Mouse (Mus musculus): ENCODE results near the gene Tbc1d22a.
"Not testable (repeated sequence)": the region's sequence is repeated elsewhere in the genome, so short reads cannot be mapped to it uniquely, and the experiment has no call there.

The Tbc1d22a gene

DNA sequence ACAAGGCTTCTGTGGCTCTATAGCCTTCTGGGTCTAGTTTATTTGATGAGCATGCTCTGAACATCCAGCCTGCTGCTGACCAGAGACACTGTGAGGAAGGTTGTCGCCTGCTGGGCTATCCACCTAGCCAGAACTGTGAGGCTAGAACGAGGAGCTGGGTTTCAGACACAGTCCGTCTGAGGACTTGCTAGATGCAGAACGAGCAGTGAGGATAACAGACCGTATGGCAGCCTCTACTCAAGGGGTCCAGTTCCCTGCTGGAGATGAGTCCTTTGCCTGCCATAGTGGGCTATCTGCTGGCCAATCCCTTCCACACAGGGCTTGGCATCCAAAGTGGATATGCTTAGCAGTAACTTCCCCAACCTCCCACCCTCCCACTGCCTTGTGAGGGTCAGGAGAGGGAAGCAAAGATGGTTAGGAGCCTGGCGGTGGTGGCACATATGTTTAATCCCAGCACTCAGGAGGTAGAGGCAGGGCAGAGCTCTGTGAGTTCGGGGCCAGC is 10.9 kb upstream of the Tbc1d22a start:
- DNase-seq (ENCODE audit: low spot score) = no peak

DNA sequence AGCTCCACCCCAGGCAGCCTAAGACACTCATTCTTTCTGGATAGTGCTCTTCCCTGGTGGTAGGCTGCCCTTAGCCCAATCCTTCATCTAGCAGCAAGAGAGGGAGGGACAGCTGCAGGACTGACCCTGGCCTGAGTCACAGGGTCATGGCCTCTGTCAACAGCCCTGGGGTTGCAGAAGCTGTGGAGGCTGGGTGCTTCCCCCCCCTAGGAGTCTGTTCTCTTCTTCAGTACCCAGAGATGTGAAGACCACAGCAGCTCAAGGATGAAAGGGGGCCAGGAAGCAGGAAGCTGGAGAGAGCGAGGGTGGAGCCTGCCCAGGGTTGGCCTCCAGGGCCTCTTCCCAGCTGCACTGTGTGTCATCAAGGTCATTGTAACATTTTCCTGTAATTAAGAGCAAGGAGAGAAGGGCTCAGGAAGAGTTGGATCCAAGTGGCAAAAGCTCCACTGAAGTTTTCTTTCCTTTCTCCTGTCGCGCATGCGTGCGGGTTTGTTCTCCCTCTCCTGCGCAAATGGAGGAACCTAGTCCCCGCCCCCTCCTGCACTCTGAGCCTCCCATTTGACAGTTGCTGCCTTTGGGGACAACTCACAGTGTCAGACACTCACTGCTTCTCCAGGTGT is 10.2 kb upstream of the Tbc1d22a start:
- DNase-seq (ENCODE audit: low spot score) = no peak

DNA sequence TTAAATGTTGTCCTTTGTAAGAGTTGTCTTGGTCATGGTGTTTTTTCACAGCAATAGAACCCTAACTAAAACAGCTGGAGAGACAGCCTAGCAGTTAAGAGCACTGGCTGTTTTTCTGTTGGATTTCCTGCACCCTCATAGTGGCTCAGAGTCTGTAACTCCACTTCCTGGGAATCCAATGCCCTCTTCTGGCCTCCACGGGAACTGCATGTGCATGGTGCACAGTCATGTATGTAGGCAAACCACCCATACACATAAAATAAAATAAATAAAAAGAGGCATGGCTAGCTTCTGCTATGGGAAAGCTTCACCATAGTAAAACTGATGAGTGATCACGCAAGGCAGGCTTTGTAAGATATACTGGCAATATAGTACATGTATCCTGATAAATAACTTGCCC is 9.0 kb upstream of the Tbc1d22a start:
- DNase-seq (ENCODE audit: low spot score) = no peak

DNA sequence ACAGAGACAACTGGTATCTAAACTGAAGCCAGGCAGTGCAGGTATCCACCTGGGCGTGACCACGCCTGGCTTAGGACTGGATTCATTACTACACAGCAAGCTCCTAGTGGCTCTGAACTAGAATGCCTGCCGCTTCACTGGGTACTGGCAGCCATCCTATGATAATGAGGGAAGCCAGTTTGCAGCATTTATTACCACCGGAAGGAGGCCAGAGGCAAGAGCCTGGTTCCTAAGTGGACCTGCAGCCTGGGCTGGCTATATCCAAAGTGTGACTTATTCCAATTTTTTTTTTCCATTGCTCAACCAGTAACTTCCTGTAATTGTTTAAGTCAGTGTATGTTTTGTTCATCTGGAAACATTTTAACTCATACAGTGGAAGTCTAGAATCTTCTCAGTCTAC is 7.9 kb upstream of the Tbc1d22a start:
- no peak for DNase-seq (ENCODE audit: low spot score)

DNA sequence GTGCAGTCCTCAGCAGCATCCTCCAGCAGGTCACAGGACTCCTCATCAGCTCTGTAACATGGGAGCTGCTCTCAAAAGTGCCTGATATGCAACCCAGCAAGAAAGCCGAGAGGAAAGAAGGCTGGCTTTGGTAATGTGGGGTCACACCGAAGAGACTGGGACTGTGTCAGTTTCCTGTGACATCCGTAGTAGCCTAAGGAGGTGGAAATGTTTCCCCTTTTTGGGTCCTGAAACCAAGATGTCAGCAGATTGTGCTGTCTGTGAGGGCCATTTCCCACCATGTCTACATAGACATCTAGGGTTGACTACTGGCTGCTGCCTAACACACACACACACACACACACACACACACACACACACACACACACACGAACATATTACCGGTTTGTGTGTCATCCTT is 2.1 kb upstream of the Tbc1d22a start:
- DNase-seq (ENCODE audit: low spot score) = not testable (repeated sequence)

DNA sequence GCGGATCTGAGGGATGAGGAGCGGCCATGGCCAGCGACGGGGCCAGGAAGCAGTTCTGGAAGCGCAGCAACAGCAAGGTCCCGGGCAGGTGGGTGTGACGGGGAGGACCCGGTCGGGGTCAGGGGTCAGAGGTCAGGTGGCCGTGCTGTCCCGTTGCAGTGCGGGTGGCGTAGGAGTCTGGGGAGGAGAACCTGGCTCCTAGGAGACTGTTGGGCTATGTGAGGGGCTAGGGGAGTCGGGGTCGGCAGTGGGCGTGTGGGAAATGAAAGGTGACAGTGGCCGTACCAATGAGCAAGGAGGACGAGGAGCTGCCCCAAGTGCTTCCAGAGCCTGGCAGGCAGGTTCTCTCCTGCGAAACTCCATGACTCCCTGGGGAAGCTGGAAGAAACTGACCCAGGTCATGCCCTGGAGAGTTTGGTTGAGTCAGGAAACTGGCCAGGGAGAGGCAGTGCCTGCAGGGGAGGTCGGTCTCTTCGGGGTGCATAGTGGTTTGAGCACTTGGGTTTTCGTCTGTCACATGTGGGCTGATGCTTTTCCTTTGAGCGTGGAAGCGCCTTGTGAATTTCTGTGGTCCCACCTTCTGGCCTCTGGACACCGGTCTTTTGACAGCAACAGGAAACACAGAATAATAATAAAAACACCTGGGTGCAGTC is 416 bp downstream of the Tbc1d22a start:
- DNase-seq (ENCODE audit: low spot score) = no peak

DNA sequence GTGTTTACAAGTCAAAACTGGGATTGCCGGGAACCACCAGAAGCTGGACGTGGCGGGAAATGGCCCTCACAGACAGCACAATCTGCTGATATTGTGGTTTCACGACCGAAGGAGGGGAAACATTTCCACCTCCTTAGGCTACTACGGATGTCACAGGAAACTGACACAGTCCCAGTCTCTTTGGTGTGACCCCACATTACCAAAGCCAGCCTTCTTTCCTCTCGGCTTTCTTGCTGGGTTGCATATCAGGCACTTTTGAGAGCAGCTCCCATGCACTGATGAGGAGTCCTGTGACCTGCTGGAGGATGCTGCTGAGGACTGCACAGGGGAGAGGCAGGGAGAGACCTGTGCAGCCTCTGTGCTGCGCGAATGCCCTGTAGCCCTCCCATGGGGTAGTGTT is 2.4 kb downstream of the Tbc1d22a start:
- not testable (repeated sequence) for DNase-seq (ENCODE audit: low spot score)

DNA sequence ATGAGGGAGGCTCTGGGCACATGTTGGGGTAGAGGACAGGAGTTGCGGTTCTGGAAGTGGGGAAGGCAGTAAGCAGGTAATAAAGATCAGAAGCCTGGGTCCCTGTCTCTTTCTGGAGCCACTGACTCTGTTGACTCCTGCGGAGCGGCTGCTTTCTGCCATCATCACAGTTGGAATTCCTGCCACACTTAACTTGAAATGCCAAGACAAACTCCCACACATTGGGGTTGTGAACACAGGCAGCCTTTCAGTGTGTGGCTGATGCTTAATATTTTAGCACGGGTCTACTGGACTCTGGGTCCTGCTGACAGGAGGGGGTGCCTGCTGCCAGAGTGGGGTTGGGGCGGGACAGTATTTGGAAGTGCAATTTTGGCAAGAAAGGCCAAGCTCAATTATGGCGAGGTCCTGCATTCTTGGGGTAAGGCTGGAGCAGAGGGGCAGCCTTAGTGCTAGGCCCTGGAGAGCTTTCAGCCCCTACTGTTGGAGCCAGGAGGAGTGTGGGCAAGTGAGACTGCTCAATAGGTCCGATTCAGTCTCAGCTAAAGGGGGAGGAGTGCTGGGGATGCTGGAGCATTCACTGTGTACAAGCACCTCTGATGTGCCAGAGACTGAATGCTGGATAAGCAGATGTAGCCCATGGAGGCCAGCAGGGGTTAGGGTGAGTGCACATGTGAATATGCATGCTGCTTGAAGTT is 5.4 kb downstream of the Tbc1d22a start:
- no peak for DNase-seq (ENCODE audit: low spot score)

DNA sequence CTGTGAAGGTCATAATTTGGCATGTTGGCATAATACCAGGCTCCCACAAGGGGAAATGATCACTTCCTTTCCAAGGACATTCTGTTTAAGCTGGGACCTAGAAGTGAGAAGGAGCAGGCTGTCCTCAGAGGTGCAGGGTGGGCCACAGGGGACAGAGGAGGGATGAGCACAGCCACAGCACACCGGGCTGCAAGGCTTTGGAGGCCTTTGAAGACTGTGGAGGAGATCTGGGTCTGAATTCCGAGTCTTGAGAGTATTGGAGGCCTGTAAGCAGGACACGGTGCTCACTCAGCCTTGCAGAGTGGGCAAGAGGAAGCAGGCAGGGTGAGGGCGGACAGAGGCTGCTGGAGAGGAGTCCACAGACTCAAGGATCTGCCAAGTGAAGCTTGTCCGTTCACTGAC is 6.0 kb downstream of the Tbc1d22a start:
- DNase-seq (ENCODE audit: low spot score) = no peak

DNA sequence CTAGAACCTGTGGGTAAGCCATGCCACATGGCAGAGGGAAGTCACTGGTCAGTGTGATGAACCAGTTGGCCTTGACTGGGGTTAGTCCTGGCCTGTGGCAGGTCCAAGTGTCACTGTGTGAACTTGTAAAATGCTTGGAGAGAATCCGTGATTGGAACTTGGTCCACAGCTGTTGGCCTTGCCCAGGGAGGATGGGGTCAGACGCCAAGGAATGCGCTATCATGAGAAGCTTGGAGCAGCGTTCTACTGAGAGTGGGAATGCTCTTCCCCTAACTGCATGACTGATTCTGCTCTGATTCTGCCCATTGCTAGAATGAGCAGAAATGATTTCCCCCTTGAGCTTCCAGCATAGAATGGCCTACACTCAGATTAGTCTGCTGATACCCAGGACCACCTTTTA is 6.5 kb downstream of the Tbc1d22a start:
- DNase-seq (ENCODE audit: low spot score) = no peak

DNA sequence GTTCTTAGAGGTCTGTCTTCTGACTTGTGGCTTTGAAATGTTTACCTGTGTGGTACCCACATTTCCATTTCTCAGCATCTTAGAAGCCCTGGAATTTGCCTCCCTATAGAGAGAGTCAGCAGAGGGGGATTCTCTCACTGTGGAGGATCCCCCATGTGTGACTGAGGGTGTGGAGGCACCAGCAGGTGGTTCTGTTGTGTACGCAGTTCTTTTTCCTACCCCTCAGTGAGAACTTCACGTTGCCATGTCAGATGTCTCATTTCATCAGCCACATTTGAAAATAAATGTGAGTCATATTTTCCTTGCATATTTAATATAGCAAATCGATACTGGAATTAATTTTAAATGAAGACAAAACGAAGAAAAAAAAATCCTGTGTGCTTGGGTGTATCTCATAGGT is 7.1 kb downstream of the Tbc1d22a start:
- DNase-seq (ENCODE audit: low spot score) = no peak

DNA sequence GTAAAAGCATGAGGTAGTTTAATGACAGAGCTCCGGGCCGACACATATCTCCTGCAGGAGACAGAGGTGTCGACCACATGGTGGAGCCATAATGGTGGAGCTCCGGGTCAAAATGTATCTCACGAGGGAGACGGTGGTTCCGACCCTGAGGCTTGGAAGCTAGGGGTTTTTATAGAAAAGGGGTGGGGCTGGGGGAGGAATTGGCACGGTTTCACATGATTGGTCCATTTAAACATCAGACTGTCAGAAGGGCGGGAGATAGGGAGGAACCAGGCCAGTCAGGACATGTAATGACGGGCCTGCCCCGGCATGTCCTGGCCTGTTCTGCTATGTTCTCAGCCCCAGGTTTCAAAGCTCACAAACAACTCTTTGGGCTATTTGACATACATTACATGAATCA is 7.6 kb downstream of the Tbc1d22a start:
- DNase-seq (ENCODE audit: low spot score) = not testable (repeated sequence)

DNA sequence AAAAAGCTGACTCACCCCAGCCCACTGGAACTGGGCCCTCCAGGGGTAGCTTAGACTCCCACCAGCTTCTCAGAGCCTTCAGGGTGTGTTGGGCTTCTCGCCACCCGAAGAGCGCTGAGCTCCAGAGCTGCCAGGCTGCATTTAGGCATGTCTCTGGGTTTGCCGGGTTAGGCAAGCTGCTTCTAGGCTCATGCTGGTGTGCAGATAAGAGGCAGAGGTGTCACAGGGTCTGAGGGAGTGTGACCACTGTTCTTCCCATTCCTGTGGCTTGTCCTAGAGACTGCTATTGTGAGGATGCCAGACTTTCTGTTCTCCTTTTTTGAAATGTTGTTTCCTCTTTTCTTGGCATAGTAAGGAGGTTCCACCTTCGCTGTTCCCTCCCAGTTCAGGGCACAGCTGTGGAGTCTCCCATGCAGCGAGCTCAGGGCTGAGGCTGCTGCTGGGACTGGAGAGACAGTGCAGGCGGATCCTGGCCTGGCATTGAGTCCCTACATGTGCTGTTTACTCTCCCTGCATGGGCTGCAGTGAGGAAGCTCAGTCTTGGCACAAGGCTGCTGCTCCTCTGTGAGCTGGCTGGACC is 10.8 kb downstream of the Tbc1d22a start:
- DNase-seq (ENCODE audit: low spot score) = no peak

DNA sequence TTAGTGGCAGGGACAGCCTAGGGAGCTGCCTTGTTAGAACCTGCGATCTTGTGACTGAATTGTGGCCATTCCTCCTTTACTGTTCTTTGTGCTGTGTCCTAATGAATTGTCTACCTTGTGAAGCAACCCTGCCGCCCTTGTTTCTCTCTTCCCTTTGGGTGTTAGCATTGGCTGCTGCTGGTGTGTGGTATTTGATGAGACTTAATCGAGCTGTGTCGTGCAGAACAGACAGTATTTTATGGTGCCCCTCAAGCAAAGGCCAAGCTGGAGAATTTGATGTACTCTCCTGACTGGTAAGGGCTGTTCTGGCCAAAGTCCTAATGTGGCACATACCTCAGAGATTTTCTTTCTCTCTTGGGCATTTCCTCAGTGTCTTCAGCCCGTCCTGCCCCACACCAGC is 12.0 kb downstream of the Tbc1d22a start:
- no peak for DNase-seq (ENCODE audit: low spot score)

DNA sequence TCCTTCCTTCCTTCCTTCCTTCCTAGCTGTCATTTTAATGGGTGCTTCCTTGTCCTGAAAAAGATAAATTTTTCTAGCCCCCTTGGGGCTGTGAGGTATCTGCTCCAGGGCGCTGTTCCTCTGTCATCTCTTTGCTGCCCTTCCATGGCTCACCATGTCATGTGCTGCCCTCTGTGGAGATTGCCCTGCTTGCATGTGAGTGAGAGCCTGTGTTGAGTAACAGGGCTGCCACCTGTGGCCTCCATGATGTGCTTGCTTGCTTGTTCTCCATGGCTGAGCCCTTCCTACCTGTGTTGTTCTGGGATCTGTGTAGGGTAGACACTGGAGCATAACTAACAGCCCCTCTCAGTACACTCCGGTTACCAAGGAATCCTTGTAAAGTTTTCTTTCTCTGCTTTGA is 12.7 kb downstream of the Tbc1d22a start:
- DNase-seq (ENCODE audit: low spot score) = no peak

DNA sequence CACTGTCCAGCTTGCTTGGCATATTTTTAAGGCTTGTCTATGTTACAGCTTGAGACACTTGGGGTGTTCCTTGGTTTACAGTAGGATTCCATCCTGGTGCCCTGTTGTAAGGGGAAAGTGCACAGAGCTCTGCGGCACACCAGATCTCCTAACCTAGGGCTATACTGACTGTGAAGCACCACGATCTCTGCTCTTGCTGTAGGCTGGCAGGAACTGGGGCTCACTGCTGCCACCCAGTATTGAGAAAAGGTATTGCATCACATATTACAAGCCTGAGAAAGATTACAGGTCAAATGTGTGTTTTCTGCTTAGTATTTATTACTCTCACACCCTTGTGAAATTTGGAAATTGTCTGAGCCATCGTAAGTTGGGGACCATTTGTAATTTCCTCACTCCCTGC is 13.9 kb downstream of the Tbc1d22a start:
- DNase-seq (ENCODE audit: low spot score) = no peak

DNA sequence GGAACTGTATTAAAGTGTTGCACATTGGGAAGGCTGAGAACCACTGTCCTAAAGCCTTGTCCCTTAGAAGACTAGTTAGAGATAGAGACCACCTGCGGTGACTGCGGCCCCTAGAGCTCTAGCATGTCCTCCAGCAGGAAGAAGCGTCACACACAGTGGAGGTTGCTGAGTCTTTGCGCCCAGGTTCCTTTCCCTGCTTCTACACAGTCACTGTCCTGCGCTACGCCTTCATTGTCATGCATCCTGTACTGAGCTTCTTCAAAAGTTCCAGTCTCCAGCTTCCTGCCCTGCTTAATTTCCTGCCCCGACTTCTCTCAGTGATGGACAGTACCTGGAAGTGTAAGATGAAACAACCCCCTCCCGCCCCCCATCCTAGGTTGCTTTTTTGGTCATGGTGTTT is 14.8 kb downstream of the Tbc1d22a start:
- DNase-seq (ENCODE audit: low spot score) = no peak

DNA sequence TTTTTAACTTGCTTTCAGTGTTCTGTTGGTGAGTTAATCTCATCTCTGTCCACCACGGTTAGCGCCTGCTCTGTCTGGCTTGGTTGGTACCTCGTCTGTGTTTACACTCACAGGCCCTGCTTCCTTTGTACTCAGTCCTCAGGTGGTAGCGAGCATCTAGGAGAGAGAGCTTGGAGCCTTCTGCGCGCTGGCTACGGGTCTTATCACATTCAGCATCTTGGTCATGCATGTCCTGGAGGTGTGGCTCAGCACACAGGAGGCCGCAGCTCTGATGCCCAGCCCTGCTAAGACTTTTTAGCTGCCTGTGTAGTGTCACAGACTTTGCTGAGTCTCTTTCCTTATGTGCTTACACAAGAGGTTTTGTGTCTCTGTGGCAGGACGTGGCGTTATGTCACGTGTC is 15.4 kb downstream of the Tbc1d22a start:
- no peak for DNase-seq (ENCODE audit: low spot score)

DNA sequence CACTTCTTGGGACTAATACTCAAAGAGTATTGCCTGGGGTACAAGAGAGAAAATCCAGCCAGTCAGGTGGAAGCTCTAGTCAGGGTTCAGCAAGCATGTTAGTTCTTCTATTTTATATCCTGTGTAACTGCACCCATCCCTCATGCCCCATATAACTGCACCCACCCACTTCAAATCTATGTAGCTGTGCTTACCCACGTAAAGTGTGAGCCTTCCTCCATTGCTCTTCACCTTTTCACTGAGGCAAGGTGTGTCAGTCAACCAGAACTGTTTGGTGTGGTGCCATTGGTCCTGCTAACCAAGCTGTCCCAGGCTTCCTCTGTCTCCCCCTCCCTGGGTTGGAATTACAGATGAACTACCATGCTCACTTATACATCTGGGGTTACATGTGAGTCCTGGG is 16.9 kb downstream of the Tbc1d22a start:
- DNase-seq (ENCODE audit: low spot score) = no peak

DNA sequence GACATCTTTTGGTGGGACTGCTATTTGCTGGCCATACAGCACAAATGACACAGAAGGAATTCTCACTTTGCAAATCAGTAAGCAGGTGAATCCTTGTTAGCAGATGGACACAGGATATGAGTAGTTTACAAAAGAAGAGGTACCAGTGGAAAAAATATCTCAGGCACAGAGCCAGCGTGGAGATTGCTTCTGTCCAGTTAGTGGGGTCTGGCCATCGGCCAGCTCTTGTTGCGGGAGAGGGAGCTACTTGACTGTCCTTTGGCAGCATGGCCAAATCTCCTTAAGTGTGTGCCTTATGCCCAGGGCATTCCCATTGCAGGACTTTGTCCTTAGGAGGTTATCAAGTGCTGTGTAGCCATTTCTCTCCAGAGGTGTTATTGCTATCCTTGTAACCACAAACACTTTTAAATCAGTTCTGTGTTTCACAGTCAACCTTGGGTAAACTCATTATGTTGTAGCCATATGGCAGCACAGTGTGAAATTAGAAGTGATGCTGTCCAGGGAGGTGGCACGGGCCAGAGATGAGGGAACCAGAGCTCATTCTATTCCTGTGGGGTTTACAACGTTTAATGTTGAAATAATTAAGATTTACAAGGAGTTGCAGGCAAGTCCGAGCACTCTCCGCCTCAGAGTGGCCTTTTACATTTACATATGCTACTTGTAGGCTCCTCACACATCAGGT is 17.7 kb downstream of the Tbc1d22a start:
- no peak for DNase-seq (ENCODE audit: low spot score)

DNA sequence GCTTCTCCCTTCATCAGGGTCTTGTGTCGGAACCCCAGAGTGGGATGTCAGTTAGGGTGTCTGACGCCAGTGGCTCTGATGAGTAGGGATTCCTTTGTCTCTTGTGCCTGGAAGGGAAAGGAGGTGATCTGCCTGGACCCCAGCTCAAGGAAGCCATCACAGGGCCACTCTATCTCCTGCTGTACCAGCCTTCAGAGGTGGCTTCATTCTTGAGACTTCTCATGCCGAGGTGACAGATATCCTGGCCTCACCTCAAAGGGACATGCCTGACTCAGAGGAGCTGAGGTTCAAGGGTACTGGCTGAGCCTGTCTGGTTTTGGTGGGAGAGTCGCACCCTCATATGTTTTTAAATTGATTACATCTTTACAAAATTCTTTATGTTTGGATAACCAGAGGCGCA is 19.7 kb downstream of the Tbc1d22a start:
- DNase-seq (ENCODE audit: low spot score) = no peak
